Mouse (Mus musculus) right cerebral cortex, postnatal 14 days (tissue): Measurements from ENCODE around the gene Syt3.

Experiments
- DNase-seq: peaks from one replicate; pipeline ENCODE4 v3.0.0; 2022

The Syt3 gene

GRCm38 (mm10) chr7:44413307-44413706, 29.4 kb downstream of the Syt3 start:
- DNase-seq, result no peak

GRCm38 (mm10) chr7:44427666-44428065, 43.8 kb downstream of the Syt3 start:
- DNase-seq, result no peak

GRCm38 (mm10) chr7:44428171-44428950, 44.5 kb downstream of the Syt3 start:
- peak; percentile 74 for DNase-seq

DNA sequence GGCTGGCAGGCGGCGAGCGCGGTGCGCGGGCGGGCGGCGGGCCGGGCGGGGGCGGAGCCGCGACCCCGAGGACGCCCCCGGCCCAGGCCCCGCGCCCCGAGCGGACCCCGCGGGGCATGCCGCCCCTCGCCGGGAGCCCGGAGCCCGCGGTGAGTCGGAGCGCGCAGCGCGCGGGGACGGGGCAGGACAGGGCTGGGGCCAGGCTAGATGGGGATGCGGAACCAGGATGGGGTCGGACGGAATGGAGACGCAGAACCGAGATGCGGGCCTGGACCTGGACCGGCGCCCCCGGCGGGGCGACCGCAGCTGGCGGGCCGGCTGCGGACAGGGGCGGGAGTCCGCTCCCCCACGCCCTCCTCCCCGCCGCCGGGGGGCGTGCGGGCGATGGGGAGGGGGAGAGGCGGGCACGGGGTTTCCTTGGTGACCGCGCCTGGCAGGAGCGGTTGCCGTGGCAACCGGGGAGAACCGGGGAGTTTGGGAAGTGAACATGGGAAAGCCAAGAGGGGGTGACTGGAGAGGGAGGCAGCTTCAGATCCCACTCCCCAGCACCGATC, 45.1 kb downstream of the Syt3 start, which contains the start of gene Lrrc4b:
TSS of gene Lrrc4b (plus strand) at position 51 of the 554 bp plus-strand sequence.
- peak; percentile 85 for DNase-seq

- DNase-seq, result peak; percentile 65
These were observed 45.9 kb downstream of the Syt3 start for GRCm38 (mm10) chr7:44429534-44430488.

GRCm38 (mm10) chr7:44432550-44432949, 48.6 kb downstream of the Syt3 start:
- no peak for DNase-seq

- DNase-seq, result peak; percentile 56
These were observed 49.5 kb downstream of the Syt3 start for GRCm38 (mm10) chr7:44433371-44433770.

GRCm38 (mm10) chr7:44434089-44434488, 50.2 kb downstream of the Syt3 start:
- no peak for DNase-seq

DNA sequence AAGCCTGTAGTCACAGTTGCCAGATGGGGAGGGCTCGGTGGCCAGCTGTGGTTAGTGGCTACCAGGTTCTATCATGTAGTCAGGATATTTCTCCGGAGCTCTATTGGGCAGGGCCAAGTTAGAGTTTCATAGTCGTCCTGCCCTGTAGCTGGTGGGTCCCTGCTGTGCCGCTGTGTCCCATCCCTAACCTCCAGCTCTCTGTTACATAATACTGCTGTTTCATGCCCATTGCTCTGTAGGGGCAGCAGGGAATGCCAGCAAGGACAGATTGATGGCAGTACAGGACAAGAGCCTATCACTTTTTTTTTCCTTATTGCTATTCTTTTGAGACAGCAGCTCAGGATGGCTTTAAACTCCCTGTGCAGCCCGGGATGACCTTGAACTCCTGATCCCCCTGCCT, 51.9 kb downstream of the Syt3 start:
- no peak for DNase-seq

- no peak for DNase-seq
These were observed 52.4 kb downstream of the Syt3 start for GRCm38 (mm10) chr7:44436267-44436666.

- no peak for DNase-seq
These were observed 53.3 kb downstream of the Syt3 start for GRCm38 (mm10) chr7:44437188-44437587.

DNA sequence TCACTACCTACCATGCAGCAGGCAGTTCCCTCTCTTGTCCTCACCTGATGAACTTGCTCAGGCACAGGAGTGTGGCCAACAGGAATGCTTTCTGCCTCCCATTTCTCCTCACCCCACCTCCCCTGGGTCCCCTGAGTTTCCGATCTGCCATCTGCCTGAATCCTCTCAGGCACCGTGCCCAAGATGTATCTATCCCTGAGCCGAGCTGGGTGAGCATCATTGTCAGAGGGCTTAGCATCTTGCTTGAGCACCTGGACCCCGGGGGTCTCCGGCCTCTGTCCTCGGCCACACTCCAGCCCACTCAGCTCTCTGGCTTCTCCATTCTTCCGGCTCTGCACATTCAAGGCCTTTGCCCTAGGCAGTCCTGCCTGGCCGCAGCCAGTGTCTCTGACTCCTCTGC, 54.0 kb downstream of the Syt3 start:
- DNase-seq, result no peak

DNA sequence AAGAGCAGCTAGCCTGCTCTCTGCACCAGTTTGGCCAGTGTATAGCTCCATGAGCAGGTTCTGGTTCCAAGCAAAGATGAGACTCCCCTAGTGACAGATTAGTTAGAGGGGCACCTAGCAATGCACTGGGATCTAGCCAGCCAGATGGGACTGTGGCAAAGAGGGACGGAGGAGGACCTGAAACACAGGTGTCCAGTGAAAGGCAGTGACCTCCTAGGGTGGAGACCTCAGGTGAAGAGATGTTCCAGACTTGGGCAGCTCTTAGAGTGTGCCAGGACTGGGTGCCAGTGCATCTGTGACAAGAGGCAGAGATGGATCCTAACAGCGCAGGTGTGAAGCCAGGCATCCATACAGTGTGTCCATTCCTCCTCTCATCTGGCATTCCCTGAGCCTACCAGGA, 55.8 kb downstream of the Syt3 start:
- no peak for DNase-seq

DNA sequence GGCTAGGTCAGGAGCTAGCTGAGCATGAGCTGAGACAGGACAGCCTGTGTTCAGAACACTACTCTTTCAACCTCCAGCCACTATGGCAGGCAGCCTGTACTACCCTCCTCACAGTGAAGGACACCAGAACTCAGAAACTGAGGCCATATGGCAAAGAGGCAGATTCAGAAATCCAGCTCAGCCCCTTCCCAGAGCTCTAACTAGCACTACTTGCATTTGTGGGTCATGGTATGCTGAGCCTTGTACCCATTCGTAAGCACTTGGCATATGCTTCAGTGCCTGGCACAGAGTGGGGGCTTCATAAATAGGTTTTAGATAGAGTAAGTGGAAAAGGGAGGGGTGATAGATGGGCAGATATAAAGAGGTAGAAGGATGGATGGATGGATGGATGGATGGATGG, 56.6 kb downstream of the Syt3 start:
- no peak for DNase-seq

DNA sequence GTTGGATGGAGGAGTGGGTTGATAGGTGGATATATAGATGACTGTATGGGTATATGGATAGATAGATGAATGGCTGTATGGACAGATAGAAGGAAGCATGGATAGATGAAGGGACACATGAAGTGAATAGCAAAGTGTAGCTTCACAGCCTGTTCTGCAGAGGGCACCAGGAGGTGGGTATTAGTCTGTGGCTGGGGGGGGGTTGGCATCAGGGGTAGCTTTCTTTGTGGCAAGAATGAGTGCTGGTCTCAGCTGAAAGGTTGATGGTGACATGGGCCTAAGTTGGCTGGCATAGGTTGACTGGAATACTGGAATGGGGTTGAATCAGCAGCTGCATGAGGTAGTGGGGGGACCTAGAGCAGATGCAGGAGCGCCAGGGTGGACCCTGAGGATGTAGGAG, 57.3 kb downstream of the Syt3 start:
- DNase-seq, result no peak

DNA sequence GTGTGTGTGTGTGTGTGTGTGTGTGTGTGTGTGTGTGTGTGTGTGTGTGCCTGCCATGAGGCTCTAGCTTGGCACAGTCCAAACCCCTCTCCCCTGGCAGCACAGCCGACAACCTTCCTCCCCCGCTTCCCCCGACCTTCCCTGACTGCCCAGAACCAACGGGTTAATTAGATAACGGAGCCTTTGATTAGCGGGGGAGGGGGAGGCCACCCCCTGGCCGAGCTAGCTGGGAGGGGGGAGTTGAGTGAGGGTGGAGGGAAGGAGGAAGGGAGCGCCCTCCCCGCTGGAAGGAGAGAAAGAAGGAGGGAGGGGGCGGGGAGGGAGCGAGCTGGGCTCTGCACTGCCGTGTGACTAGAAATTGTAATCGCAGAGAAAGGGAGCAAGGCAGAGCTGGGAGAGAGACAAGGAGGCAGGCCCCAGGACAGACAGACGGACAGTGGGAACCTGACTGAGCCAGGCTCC, 57.8 kb downstream of the Syt3 start:
- peak; percentile 64 for DNase-seq

DNA sequence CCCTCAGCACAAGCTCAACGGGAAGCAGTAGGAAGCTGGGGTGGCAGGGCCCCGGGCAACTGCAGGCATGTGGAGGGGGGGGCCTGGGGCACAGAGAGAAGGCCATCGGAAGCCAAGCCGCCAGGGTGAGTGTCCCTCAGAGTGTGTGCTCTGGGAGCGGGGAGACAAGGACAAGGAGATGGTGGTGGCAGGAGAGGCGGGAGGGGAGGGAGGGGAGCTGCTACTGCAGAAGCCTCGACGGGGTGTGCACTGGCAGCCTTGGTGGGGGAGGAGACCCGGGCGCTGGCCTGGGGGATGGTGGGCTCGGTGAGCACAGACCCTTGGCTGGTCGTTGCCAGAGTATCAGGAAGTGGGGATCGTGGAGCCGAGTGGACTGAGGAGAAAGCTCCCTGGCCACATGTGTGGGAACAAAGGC, 58.5 kb downstream of the Syt3 start:
- peak; percentile 59 for DNase-seq

GRCm38 (mm10) chr7:44443268-44444173, 59.6 kb downstream of the Syt3 start:
- no peak for DNase-seq

DNA sequence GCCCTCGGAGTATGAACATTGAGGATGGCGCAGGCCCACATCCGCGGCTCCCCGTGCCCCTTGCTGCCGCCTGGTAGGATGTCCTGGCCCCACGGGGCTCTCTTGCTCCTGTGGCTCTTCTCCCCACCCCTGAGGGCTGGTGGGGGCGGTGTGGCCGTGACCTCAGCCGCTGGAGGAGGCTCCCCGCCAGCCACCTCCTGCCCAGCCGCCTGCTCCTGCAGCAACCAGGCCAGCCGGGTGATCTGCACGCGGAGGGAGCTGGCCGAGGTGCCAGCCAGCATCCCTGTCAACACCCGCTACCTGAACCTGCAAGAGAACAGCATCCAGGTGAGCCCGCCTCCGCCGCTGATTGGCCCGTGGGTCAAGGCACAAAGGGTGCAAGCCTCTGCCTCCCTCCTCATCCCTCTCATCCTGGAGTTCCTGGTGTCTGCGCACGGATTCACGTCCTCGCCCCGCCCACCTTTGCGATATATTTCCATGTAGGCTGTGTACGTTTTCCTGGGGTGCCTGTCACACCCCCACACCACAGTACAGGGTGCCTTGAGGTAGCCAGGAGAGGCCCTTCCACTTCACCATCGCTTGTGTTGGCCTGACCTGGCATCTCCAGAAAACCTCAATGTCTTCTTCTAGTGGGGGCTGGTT, 61.1 kb downstream of the Syt3 start:
- DNase-seq, result no peak

GRCm38 (mm10) chr7:44445528-44445923, 61.6 kb downstream of the Syt3 start:
- DNase-seq, result no peak

DNA sequence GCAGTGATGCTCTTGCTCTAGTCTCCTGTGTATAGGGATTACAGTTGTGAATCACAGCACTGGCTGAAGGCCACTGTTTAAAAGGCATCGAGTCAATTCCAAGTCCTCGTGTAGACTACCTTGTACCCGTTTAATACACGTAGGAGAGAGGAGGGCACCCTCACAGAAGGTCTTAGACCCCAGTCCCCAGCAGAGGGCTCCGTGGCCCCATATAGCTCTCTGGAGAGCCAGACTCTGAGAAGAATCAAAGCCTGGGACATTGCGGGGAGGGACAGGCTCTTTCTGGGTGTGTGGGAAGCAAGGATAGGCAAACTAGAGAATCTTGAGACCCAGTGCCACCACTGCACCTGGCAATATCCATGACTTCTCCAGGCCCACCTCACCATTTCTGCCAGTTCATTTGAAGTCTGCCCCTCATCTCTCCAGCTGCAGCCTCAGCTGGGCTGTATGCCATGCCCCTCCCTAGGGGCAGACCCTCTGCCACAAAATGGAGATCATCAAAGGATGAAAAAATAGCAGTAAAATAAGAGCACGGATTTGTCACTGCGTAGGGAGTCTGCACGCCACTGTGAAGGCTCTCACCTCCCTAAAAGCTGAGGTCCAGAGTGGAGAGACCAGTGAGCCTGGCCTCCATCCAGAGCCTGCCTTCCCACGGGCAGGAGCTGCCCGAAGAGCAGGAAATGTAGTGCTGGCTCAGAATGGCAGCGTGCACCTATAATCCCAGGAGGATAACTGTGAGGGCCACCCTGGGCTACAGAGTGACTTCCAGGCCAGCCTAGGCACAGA, 62.4 kb downstream of the Syt3 start:
- DNase-seq, result no peak
